Mouse (Mus musculus): ENCODE measurements around the gene Slco3a1.

Gene Slco3a1

GRCm38 (mm10) chr7:74280371-74280770 lies 274.2 kb downstream of the Slco3a1 start:
- DNase-seq (ENCODE audit: low spot score), result no peak

- no peak for DNase-seq (ENCODE audit: low spot score)
Measured at GRCm38 (mm10) chr7:74279356-74279755, 275.2 kb downstream of the Slco3a1 start.

- no peak for DNase-seq (ENCODE audit: low spot score)
Measured at GRCm38 (mm10) chr7:74270089-74270394, 284.5 kb downstream of the Slco3a1 start.

DNA sequence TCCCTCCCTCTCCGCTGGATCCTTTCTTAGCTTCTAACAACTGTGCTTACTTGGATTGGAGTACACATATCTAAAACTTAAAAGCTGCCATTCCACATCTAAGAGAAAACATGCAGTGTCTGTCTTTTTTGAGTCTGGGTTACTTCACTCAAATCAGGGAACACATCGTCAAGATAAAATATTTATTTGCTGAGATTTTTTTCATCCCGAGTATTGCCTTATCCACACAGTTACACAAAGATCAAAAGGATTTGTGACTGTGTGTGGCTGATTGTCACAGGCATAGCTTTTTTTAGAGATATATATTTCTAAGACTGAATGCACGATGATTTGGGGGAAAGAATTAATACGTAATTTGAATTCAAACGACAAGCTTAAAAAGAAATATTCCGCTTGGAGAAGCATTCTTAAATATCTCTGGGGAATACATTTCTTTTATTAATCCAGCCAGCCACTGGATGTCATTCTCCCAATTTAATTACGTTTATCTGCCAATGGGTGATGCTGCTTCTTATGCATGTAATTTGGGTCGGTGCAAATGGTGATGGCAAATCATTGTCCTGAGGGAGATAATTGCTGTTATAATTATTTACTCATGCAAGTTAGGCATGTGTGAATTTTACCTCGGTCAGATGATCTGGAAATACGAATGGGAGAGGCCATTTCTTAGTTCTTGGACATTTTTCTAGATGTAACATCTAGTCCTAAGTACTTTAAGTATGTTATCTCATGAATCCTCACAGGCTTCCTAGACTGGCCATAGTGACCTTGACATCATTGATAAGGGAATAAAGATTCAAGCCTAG lies 285.1 kb downstream of the Slco3a1 start:
- DNase-seq (ENCODE audit: low spot score), result no peak

DNA sequence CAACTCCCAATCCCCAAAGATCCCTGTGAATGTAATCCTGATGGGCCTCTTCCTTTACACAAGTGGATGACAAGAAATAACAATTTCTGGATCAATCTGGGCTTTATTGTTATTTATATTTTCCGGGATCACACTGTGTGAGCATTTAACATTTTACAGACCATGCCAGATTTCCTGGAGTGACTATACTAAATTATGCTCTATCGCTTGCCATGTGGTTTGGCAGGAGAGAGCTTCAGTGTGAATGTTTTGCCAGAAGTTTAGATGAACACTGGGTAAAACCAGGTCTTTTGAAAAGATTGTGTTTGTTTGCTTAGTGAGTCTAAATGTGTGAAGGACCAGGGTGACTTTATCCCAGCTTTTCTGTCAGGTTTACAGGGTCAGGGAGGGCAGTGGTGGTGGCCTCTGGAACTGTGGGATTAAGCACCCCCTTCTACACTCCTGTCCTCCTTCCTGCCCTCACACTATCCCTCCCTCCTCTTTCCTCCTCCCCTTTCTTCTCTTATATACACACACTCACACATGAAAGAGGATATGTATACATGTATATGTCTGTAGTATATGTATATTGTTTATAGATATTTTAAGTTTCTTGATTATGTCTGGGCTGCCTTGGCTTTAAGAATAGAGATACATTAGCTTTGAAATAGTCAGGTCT lies 287.9 kb downstream of the Slco3a1 start:
- no peak for DNase-seq (ENCODE audit: low spot score)

DNA sequence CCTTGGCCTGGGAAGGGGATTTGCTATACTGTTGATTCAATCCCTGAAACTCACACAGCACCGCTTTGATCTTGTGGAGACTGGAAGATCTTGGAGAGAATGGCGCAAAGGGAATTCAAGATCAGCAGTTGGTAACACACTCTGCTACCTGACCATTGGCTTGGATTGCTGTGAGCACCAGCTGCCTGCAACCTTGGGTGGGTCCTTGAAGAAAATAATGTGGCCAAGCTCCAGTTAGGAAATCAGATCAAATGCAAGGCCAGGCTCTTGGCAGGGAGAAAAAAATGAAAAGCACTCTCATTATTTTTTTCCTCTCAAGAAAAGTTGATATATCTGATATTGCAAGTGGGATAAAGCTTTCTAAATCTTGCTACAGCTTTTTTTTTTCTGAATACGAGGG lies 298.3 kb downstream of the Slco3a1 start:
- no peak for DNase-seq (ENCODE audit: low spot score)

DNA sequence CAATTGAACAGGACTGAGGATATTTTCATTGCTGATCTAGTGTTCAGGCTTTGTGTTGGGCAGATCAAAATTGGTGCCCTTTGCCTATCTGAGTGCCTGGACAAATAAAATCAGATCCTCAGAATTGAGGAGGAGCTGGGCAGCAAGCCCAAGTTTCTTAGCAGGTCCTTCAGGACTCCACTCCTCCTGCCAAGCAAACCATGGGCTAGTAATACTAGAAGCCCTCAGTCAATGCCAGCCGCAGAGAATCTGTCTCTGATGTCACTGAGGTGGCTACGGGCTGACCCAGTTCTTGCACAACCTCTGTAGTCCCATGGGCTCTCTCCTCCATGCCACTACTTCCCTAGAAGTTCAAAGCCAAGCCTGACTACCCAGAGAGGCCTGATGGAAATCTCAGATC lies 302.5 kb downstream of the Slco3a1 start:
- DNase-seq (ENCODE audit: low spot score), result no peak

DNA sequence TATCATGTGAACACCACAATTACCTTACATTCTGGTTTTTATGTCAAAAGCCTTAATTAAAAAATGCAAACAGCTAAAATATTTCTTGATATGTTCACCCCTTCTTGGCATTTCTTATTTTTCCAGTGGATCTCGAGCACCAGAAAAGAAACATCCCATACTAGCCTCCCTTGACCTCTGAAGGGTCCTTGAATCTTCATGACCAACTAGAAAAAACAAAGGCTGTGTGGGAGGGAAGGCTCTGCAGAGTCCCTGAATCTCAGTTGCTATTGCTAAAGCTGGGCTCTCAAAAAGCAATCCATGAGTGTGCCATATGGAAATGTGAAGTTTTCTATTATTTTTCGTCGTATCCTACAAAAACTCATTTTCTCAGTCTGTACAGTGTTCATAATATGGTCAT lies 313.3 kb downstream of the Slco3a1 start:
- no peak for DNase-seq (ENCODE audit: low spot score)

DNA sequence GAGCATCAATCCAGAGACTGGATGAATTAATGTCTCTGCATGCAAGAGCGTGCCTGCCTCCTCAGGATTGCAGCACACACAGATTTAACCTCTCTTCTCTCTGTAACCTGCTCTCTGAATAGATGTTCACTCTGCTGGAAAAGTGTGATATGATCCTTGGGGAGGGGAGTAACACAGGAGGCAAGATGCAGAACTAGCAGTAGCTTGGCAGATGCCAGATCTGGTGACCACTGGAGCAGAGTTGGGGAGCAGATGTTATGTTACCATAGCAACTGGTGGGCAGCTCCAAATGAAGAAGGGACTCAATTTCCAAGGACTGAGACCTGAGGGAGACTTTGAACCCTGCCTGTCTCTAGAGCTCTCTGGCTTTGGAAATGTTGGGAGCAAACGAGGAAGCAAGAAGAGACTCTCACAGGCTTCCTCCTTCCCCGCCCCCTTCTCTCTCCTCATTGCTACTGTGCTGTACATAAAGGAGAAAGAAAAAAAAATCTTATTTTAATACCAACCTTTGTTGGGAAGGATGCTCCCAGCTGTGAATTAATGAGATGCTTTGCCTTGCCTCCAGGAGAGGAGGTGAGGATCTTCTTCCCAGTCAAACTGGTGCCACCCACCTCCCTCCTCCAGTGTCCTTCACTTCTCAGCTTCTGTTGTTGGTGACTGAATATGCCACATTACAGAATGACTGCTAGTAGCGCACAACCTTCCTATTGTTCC lies 314.0 kb downstream of the Slco3a1 start:
- DNase-seq (ENCODE audit: low spot score), result no peak
